Mouse (Mus musculus): Measurements from ENCODE around the gene Gm49387. TPM values are rescaled to one million over a fixed set of nuclear protein-coding genes. Genes with fewer than 3 reads are reported as not detected.
A peak's percentile ranks its signal among the peaks of the same experiment; 100 is the strongest.

Gm49387 gene
- polyA plus RNA-seq, 1 experiment from 2014 or later, result 0.69 TPM

DNA sequence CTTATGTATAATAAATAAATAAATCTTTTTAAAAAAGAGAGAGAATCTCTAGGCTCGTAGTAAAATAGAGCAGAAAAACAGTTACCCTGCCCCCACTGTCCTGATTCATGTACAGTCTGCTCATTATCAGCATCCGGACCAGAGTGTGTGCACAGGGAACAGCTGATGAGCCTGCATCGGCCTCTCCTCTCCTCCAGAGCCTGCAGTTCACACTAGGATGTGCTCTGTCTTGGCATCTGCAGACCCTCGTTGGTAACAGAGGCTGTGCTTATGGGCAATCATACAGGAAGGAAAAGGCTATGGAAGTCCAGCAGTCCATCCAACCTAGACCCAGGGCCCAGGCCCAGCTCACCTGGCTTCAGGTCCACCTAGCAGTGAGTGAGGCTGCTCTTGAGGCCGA lies 11.4 kb upstream of the Gm49387 start:
- Histone ChIP-seq H3K4me2 (no peak overlapping the region), H3K9ac (no peak overlapping the region), H3K4me1 (replicated peaks) (peaks cover 41% of the 10 kb centered on the region), H3K9me3 (replicated peaks) (no peaks in the 10 kb centered on the region), H3K4me3 (replicated peaks) (no peak overlapping the region), H3K36me3 (peaks cover 3% of the 10 kb centered on the region; the same call in 1 of the 2 replicates), H3K27me3 (no peaks in the 10 kb centered on the region), H3K27ac (0 out of 2 replicates have a peak overlapping the region, but pooled peaks have one; percentile 67)
- ATAC-seq (ENCODE audit: low read depth) (0 out of 2 replicates have a peak, but pooled peaks have one; percentile 21), DNase-seq (no peak)
- 42% methylated on average over 5 of the region's 5 CpGs for WGBS (ENCODE audit: insufficient replicate concordance)

DNA sequence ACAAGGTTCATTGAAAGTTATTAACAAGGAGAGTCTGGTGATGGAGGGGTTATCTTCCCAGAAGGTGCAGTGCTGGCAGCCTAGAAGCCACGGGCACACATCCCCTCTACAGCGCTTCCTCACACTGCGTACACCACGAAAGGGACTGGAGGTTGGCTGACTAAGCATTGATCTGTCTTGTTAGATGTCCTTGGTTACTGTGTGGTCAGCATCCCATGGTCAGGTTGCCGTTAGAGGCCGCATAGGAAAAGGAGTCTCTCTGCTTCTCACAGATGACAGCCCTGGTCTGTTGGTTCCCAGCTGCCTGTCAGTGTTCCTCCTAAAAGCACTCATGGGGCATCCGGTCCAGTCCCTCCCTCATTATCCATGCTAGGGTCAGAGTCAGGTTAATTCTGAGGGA lies 10.5 kb upstream of the Gm49387 start:
- H3K4me1 ChIP-seq (replicated peaks), result peaks cover 36% of the 10 kb centered on the region
- 56% methylated on average over 7 of the region's 7 CpGs for WGBS (ENCODE audit: insufficient replicate concordance)

DNA sequence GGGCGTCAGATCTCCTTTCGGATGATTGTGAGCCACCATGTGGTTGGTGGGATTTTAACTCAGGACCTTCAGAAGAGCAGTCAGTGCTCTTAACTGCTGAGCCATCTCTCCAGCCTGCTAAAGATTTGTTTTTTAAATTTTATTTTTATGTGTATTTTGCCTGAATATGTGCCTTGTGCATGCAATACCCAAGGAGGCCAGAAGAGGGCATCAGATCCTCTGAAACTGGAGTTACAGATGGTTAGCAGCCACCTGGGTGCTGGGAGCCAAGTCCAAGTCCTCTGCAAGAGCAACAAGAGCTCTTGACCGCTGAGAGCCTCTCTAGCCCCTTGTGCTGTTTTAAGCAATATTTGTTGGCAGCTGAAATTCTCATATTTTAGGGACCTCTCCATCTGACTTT lies 9.7 kb upstream of the Gm49387 start:
- no peak for ATAC-seq (ENCODE audit: low read depth)
- H3K9me3 ChIP-seq (replicated peaks), result no peaks in the 10 kb centered on the region
- 85% methylated on average over 3 of the region's 3 CpGs for WGBS (ENCODE audit: insufficient replicate concordance)

More for the DNA sequence above, 10.5 kb upstream of the Gm49387 start:
- no peaks in the 10 kb centered on the region for H3K27me3 ChIP-seq
- no peak overlapping the region for H3K4me2 ChIP-seq
- ATAC-seq (ENCODE audit: low read depth) (no peak), DNase-seq (no peak)
- H3K4me3 ChIP-seq (replicated peaks), result no peak overlapping the region
- no peak overlapping the region for H3K9ac ChIP-seq
- H3K27ac ChIP-seq, result no peak overlapping the region
- H3K36me3 ChIP-seq, result peaks cover 3% of the 10 kb centered on the region; the same call in 1 of the 2 replicates
- no peaks in the 10 kb centered on the region for H3K9me3 ChIP-seq (replicated peaks)

DNA sequence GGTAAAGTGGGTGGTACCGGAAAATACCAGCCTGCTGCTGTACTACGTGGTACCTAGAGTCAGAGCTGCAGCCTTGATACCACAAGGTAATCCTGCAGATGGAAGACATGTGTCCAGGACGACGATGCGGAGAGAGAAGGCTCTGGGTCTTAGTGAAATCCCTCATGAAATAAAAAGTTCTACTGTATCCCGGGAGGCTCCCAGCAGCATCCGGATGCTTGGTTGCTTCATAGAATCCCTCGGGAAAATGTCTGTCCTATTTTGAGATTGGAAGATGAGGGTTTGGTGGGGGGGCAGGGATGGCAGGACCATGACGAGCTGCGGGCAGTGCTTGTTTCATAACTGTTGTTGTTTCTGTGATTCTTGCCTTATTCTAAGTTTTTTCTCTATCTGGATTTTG lies 7.3 kb upstream of the Gm49387 start:
- Histone ChIP-seq H3K4me1 (replicated peaks) (peaks cover 25% of the 10 kb centered on the region), H3K4me2 (no peak overlapping the region), H3K9me3 (replicated peaks) (no peaks in the 10 kb centered on the region), H3K9ac (no peak overlapping the region), H3K27ac (no peak overlapping the region), H3K4me3 (replicated peaks) (no peak overlapping the region), H3K27me3 (no peaks in the 10 kb centered on the region), H3K36me3 (peaks cover 3% of the 10 kb centered on the region; the same call in 1 of the 2 replicates)
- WGBS (ENCODE audit: insufficient replicate concordance), result 81% methylated on average over 10 of the region's 10 CpGs
- ATAC-seq (ENCODE audit: low read depth) (no peak), DNase-seq (no peak)

More for the DNA sequence above, 9.7 kb upstream of the Gm49387 start:
- no peak overlapping the region for H3K4me2 ChIP-seq
- no peak overlapping the region for H3K9ac ChIP-seq
- H3K27me3 ChIP-seq, result no peaks in the 10 kb centered on the region
- no peak for DNase-seq
- no peak overlapping the region for H3K4me3 ChIP-seq (replicated peaks)
- no peak overlapping the region for H3K27ac ChIP-seq
- H3K36me3 ChIP-seq, result peaks cover 3% of the 10 kb centered on the region; the same call in 1 of the 2 replicates
- peaks cover 37% of the 10 kb centered on the region for H3K4me1 ChIP-seq (replicated peaks)

DNA sequence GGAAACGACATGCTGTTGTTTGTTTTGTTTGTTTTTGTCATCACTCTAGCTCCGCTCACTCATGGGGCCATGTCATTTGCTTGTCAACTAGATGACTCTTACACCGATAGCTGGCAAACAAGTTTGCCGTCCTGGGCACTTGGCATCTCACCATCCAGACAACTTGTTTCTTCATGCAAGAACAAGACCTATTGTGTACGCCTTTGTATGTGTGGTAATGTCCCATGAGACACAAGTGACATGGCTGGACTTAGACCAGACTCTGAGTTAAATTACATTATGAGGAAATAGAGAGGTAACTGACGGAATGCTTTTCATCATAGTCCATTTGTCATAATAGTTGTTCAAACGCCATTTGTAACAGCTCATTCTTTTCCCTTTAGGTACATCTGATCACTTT lies 5.2 kb upstream of the Gm49387 start:
- Histone ChIP-seq H3K4me1 (replicated peaks) (peaks cover 17% of the 10 kb centered on the region), H3K9ac (no peak overlapping the region), H3K4me2 (no peak overlapping the region), H3K36me3 (no peaks in the 10 kb centered on the region; the same call in 1 of the 2 replicates), H3K27me3 (no peaks in the 10 kb centered on the region), H3K4me3 (replicated peaks) (no peak overlapping the region), H3K27ac (no peak overlapping the region), H3K9me3 (replicated peaks) (no peaks in the 10 kb centered on the region)
- 79% methylated on average over 7 of the region's 7 CpGs for WGBS (ENCODE audit: insufficient replicate concordance)
- DNase-seq (no peak), ATAC-seq (ENCODE audit: low read depth) (no peak)

DNA sequence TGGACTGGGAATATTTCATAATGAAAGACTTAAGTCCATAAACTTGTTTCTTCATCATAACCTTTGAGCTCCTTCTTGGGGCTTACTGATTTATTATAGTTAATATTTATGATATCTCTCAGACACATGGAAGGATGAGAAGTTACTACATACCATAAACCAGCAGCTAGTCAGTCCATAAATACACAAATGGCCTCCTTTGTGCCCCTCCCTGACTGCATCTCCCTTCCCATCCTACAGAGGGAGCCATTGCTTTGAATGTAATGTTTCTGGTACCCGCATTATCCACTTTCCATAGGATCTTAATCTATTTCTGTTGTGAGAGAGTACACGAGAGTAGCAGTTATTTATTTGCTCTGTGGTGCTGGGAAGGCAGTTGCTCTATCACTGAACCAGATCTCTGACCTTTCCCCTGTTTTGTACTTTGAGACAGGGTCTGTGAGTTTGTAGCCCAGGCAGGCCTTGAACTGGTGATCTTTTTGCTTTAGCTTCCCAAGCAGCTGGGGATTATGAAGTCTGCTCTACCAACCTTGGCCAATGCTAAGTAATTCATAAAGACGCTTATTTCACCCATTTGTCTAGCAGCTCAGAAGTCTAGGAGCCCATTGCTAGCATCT lies 4.4 kb upstream of the Gm49387 start:
- ATAC-seq (ENCODE audit: low read depth), result no peak
- H3K9me3 ChIP-seq (replicated peaks), result no peaks in the 10 kb centered on the region
- no peaks in the 10 kb centered on the region; the same call in 1 of the 2 replicates for H3K36me3 ChIP-seq
- no peak overlapping the region for H3K27ac ChIP-seq
- H3K27me3 ChIP-seq, result no peaks in the 10 kb centered on the region
- 51% methylated on average over 3 of the region's 3 CpGs for WGBS (ENCODE audit: insufficient replicate concordance)
- peaks cover 21% of the 10 kb centered on the region for H3K4me1 ChIP-seq (replicated peaks)
- H3K4me3 ChIP-seq (replicated peaks), result no peak overlapping the region
- H3K4me2 ChIP-seq, result no peak overlapping the region
- no peak overlapping the region for H3K9ac ChIP-seq
- DNase-seq, result no peak

DNA sequence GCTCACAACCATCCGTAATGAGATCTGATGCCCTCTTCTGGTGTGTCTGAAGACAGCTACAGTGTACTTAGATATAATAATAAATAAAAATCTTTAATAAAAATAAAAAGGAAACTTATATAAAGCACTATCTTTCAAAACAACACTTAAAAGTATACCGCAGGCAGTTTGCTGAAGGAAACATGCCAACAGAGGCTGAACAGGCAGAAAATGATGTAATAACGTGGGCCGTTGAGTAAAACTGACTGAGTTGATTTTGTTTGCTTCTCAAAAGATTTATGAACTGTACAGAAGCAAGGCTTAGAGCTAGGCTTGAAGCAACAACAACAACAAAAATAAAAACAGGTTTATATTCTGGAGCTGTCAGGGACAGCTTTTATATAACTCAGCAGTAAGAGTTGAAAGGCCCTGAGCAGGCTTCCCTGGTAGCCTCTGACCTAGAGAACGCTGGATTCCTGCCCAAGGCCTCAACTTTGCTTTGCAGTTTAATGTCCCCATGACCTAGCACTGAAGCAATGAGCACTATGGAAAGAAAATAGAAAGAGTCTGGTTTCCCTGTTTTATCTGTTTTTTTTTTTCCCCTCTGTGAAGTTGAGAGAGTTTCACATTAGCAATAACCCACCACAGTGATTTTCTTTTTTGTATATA lies 3.6 kb upstream of the Gm49387 start:
- 81% methylated on average over 5 of the region's 5 CpGs for WGBS (ENCODE audit: insufficient replicate concordance)
- ATAC-seq (ENCODE audit: low read depth), result no peak
- H3K9me3 ChIP-seq (replicated peaks), result no peaks in the 10 kb centered on the region
- no peaks in the 10 kb centered on the region for H3K27me3 ChIP-seq
- no peak overlapping the region for H3K27ac ChIP-seq
- H3K4me3 ChIP-seq (replicated peaks), result no peak overlapping the region
- H3K36me3 ChIP-seq, result no peaks in the 10 kb centered on the region; the same call in 1 of the 2 replicates
- H3K9ac ChIP-seq, result no peak overlapping the region
- no peak overlapping the region for H3K4me2 ChIP-seq
- peaks cover 25% of the 10 kb centered on the region for H3K4me1 ChIP-seq (replicated peaks)
- no peak for DNase-seq

DNA sequence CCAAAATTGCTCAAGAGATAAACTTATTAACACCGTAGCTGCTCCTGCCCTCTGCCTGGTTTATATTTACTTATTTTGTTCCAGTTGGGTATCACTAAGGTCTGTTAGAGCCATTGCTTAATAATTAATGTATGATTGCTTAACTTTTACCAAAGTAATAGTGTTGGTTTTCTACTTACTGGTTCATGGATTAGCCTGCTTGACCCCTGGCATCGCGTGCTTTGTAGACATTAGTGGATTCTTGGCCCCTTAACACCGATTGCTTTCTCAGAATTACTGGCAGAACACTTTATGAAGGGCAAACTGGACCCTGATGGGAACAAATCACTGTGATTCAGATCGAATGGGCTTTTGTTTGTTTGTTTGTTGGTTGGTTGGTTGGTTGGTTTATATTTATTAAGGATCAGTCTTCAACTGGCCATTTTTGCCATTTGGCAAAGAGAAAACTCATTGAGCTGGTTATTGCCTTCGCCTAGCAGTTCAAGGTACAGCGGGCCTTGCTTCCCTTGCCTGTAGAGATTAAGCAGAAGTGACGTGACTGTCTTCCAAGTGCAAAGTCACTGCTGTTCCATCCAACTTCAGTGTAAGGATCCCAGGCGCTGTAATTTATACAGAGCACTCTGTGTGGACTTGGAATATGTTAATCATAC lies 953 bp upstream of the Gm49387 start:
- Histone ChIP-seq H3K9me3 (replicated peaks) (no peaks in the 10 kb centered on the region), H3K4me2 (peak overlapping the region; percentile 92), H3K4me1 (replicated peaks) (peaks cover 25% of the 10 kb centered on the region), H3K36me3 (no peaks in the 10 kb centered on the region; the same call in 1 of the 2 replicates), H3K27me3 (no peaks in the 10 kb centered on the region), H3K9ac (peak overlapping the region; percentile 87), H3K27ac (peak overlapping the region; percentile 88), H3K4me3 (replicated peaks) (peak overlapping the region; percentile 78)
- ATAC-seq (ENCODE audit: low read depth), result no peak
- WGBS (ENCODE audit: insufficient replicate concordance), result 57% methylated on average over 9 of the region's 9 CpGs
- no peak for DNase-seq

DNA sequence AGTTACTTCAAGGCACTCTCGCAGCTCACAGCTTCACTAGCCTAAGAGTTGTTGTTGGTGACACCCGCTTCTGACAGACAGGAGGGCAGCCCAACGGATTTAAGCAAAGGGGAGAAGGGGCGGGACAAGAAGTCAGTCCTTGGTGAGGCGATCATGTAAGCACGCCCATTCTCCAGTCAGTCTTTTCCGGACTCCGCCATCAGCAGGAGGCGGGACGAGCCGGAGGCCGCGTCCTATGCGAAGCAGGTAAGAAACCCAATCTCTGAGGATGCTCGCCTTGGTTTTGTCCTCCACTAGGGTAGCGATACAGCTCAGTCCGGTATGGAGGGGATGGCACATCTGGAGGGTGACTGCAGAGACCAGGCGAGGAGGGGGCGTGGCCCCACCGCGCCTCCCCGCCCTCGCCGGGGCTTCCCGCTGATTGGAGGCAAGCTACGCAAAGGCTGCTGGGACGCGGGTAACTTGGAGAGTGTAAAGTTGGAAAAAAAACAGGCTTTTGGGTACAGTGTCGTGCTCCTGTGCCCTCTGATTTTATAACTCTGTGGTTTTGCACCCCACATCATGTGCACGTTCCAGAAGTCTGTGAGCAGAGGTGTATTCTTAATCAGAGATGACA lies 320 bp upstream of the Gm49387 start, which contains the start of the genes Btd and Hacl1:
Gene Btd, plus strand, starts transcription at position 139 of the 616 bp plus-strand sequence.
Gene Hacl1, minus strand, starts transcription at position 397 of the 616 bp plus-strand sequence.
- Histone ChIP-seq H3K9ac (peak within 1 kb of the TSS; percentile 87), H3K4me3 (replicated peaks) (peak within 1 kb of the TSS; percentile 78), H3K4me1 (replicated peaks) (peaks cover 25% of the 10 kb centered on the region), H3K27me3 (no peaks in the 10 kb centered on the region), H3K36me3 (no peaks in the 10 kb centered on the region; the same call in 1 of the 2 replicates), H3K4me2 (peak within 1 kb of the TSS; percentile 92), H3K27ac (peak within 1 kb of the TSS; percentile 88), H3K9me3 (replicated peaks) (no peaks in the 10 kb centered on the region)
- under 1% methylated on average over 30 of the region's 30 CpGs for WGBS (ENCODE audit: insufficient replicate concordance)
- DNase-seq (peak; percentile 92), ATAC-seq (ENCODE audit: low read depth) (peak; percentile 98)

DNA sequence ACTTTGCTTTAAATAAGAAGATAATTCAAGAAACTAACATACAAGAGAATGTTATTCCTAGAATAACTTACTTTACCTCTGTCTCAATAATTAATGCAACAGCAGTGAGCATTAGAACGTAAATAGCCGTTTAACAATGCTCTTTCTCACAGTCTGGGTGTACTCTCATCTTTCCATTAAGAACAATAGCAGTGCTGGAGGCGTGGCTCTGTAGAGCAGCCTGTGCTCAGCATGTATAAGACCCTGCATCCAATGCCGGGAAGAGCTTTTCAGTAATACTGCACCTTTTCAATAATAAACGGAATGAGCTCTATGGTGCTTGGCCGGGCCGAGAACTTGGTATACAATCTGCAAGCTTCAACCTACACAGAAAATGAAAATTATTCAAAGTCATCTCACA lies 10.0 kb downstream of the Gm49387 start:
- WGBS (ENCODE audit: insufficient replicate concordance), result 75% methylated on average over 7 of the region's 7 CpGs
- no peaks in the 10 kb centered on the region for H3K9me3 ChIP-seq (replicated peaks)
- no peak overlapping the region for H3K27ac ChIP-seq
- ATAC-seq (ENCODE audit: low read depth) (no peak), DNase-seq (no peak)
- no peaks in the 10 kb centered on the region for H3K4me1 ChIP-seq (replicated peaks)
- no peak overlapping the region for H3K4me3 ChIP-seq (replicated peaks)
- no peak overlapping the region for H3K4me2 ChIP-seq
- H3K36me3 ChIP-seq, result no peaks in the 10 kb centered on the region
- H3K9ac ChIP-seq, result no peak overlapping the region
- no peaks in the 10 kb centered on the region for H3K27me3 ChIP-seq

DNA sequence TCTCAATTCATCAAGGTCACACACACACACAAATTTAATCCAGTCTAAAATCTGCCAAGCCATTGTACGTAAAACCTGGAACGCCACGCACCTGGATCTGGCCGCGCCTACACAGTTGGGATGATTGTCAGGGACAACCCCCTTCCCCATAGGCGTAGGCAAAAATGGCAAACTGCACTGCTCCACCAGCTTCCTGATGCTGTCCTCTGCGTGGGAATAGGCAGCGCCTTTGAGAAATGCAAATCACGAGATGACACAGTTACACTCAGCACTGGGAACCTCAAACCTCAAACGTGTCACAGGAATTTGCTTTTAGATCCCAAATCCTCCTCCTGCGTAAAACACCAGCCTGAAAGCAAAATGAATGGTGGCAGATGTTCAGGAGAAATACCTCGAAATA lies 17.9 kb downstream of the Gm49387 start:
- WGBS (ENCODE audit: insufficient replicate concordance), result 74% methylated on average over 12 of the region's 12 CpGs
- H3K4me1 ChIP-seq (replicated peaks), result 0 out of 2 replicates have a peak, but pooled peaks cover 4% of the 10 kb centered on the region
- no peak overlapping the region for H3K9ac ChIP-seq
- no peak overlapping the region for H3K4me2 ChIP-seq
- no peaks in the 10 kb centered on the region for H3K36me3 ChIP-seq
- no peak for ATAC-seq (ENCODE audit: low read depth)
- H3K27ac ChIP-seq, result no peak overlapping the region
- DNase-seq, result no peak
- no peak overlapping the region for H3K4me3 ChIP-seq (replicated peaks)
- H3K27me3 ChIP-seq, result no peaks in the 10 kb centered on the region
- H3K9me3 ChIP-seq (replicated peaks), result no peaks in the 10 kb centered on the region
